Mouse (Mus musculus) urinary bladder, postnatal 4 days (tissue): ENCODE results near the gene Olfr769.
"Not testable (repeated sequence)": the region's sequence is repeated elsewhere in the genome, so short reads cannot be mapped to it uniquely, and the experiment has no call there.

ENCODE experiments used
- DNase-seq, 2 experiments: peaks; one replicate each; pipeline ENCODE4 v3.0.0; 2021 to 2022; ENCODE audit warnings: low spot score in 2 of 2

Gene Olfr769

DNA sequence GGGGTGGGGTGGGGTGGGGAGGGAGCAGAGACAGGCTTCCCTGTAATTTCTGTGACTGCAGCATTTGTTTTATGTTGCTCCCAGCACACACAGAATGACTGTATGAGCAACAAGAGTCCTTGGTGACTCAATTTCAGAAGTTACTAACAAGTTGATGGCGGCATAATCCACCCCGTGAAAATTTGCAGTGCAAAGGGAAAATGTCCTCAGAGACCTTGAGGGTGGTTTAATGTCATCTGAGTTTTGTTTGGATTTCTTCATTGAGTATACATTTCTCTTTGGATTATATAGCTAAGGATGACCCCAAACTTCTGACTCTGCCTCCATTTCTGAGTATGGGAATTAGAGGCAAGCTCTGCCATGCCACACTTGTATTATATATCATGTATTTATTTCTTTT, at the start of gene Olfr769:
Olfr769 (minus strand) TSS at position 101 of the 400 bp plus-strand sequence.
- no peak for DNase-seq

DNA sequence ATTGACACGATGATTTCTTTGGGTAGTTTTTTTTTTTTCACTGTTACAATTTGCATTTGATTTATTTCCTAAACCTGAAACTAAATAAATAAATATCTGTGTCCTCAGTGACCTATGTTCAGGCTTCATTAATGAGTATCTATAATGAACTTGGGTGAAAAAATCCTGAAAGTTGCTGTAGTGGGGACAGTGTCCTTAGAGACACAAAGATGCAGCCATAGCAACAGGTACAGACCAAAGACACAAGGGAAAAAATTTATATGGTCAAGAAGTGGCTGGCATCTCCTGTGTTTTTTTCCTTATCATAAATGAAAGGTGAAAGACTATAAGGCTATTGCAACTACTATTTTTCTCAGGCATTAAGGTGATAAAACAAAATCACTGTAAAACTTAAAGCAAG, 47.0 kb upstream of the Olfr769 start, which contains the start of gene Olfr771:
Olfr771 (minus strand) TSS at position 101 of the 400 bp plus-strand sequence.
- DNase-seq = no peak

DNA sequence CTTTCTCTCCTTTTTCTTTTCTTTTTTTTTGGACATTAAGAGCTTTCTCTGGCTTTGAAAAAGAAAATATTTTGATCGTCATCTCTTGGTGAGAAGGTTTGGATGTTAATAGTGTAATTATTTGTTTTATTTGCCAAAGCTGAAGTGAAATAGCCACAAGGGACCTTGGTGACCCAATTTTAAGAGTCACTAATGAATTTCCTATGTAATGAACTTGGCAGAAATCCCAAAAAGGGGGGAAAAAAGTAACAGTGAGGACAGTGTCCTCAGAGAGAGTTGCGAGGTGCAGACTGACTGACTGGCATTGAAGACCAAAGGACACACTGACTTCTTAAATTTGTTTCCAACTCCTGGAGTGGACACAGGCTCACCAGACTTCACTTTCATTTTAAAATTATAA, 21.2 kb upstream of the Olfr769 start, which contains the start of gene Olfr770:
Olfr770 (minus strand) TSS at position 101 of the 400 bp plus-strand sequence.
- no peak for DNase-seq

DNA sequence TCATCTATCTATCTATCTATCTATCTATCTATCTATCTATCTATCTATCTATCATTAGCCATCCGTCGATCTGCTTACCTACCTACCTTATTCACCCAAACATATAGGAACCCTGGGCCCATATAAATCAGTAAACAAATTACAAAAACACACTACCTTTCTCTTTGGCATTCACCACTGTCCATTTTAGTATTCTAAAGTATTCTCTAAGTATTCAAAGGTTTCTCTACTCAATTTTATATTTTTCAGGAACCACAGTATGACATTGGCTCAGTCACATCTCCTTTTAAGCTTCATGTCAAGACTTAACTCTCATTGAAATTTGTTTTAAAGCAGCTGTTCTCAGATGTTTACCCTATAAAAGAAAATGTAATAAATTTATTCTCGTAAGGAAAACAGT, 2.5 kb downstream of the Olfr769 start:
- no peak for DNase-seq

DNA sequence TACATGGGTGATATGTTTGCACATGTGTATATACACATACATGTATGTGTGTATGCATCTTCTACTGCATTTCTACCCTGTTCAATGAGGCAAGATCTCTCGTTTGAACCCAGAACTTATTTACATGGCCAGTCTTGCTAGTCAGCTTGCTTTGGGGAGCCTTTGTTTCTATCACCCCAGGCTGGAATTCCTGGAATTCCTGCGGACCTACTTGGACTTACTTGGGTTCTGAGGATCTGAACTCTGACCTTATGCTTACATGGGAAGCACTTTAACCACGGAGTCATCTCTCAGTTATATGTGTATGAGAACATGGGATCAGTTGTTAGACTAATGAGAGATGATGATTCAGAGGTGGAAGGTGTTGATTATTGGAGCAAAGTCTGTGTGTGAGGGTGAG, 16.4 kb downstream of the Olfr769 start:
- DNase-seq = no peak

DNA sequence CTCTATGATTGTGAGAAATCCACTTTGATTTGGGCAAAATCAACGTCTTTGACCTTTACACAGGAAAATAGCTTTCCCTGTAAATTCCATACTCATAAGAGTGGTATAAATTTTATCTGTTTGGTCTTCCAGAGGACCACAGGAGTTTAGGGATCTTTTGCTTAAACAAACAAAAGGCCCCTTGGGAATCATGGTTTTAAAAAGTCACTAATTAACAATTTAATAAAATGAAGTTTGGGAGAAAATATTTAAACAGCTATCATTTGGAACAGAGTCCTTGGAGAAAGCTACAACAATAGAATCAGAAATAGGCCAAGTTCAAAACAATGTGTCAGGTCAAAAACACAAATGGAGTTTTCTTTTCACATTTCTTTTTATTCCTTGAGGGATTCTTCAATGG, 18.4 kb downstream of the Olfr769 start, which contains the start of gene Olfr768:
Olfr768 (minus strand) TSS at position 101 of the 400 bp plus-strand sequence.
- DNase-seq = no peak

DNA sequence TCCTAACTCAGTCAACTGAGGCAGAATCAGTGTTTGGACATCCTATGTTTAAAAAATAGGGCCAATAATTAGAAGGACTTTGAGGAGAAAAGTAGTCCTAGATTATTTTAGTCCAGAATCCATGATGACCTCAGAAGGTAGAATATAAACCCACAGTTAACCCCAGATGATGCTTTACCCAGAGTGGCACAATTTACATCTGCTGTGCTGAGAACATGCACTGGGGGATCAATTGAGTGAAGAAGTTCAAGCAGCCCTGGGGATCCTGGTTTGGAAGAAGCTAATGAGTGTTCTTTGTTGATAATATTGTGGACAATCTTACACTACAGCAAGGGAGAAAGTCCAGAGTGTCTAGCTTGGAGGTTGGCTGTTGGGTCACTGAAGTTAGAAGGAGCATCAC, 34.9 kb downstream of the Olfr769 start, which contains the start of gene Olfr767:
Olfr767 (minus strand) TSS at position 101 of the 400 bp plus-strand sequence.
- not testable (repeated sequence) for DNase-seq

DNA sequence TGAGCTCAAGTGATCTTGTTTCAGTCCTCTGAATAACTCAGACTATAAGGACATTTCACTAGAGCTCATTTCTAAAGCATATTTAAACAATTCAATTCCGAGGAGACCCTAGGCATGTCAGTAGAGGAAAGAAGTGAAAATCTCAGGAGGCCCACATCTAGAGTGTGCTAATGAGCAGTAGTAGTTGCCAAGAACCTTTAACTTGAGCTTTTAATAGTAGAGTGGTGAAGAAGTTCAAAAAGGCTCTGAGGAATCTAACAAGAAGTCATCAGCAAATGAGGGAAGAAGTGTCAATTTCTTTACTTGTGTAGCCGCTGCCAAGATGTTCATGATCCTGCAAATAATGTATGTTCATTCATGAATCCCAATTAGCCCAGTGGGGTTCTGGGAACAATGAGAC, 48.8 kb downstream of the Olfr769 start, which contains the start of gene Olfr766-ps1:
Olfr766-ps1 (minus strand) TSS at position 101 of the 400 bp plus-strand sequence.
- no peak for DNase-seq
